Mouse (Mus musculus) limb, embryonic 12.5 days (tissue): ENCODE measurements around the gene St3gal3. TPM values are rescaled to one million over a fixed set of nuclear protein-coding genes. Genes with fewer than 3 reads are reported as not detected.

Experiments
- ATAC-seq: fragments of 200-750 bp; cut with Nextera tagmentation; 2 replicates; pipeline ENCODE4 v1.8.0; 2017; ENCODE audit warnings: low read depth, moderate TSS enrichment; ENCODE audit not compliant: insufficient number of reproducible peaks, insufficient read depth, low FRiP score, low TSS enrichment
- H3K27ac ChIP-seq: fragments of 300-500 bp; sonication (generic); 2 replicates; pipeline ENCODE4 v1.5.1; 2016; ENCODE audit warnings: mild to moderate bottlenecking, moderate library complexity
- H3K27me3 ChIP-seq: fragments of 300-500 bp; sonication (generic); 2 replicates; pipeline ENCODE4 v1.6.1; 2016; ENCODE audit warnings: mild to moderate bottlenecking, moderate library complexity
- H3K36me3 ChIP-seq: fragments of 300-500 bp; sonication (generic); 2 replicates; pipeline ENCODE4 v1.6.1; 2016; ENCODE audit warnings: mild to moderate bottlenecking, moderate library complexity
- H3K4me1 ChIP-seq: fragments of 300-500 bp; sonication (generic); replicated peaks from 2 replicates; pipeline ENCODE4 v1.6.1; 2016
- H3K4me2 ChIP-seq: fragments of 300-500 bp; sonication (generic); 2 replicates; pipeline ENCODE4 v1.6.1; 2016; ENCODE audit warnings: mild to moderate bottlenecking, moderate library complexity
- H3K4me3 ChIP-seq: fragments of 300-500 bp; sonication (generic); replicated peaks from 2 replicates; pipeline ENCODE4 v1.5.1; 2016; ENCODE audit warnings: mild to moderate bottlenecking
- H3K9ac ChIP-seq: fragments of 300-500 bp; sonication (generic); replicated peaks from 2 replicates; pipeline ENCODE4 v1.6.1; 2016; ENCODE audit warnings: mild to moderate bottlenecking, moderate library complexity
- H3K9me3 ChIP-seq: fragments of 300-500 bp; sonication (generic); 2 replicates; pipeline ENCODE4 v1.6.1; 2016; ENCODE audit warnings: mild to moderate bottlenecking, moderate library complexity
- WGBS: fragments of 180-500 bp; shearing (Covaris S2); methylation state at CpG from one replicate; pipeline ENCODE4 v1.1.7; 2016; 5-methylcytosine and 5-hydroxymethylcytosine counted together
- polyA plus RNA-seq: library from polyadenylated mRNA; unstranded; fragments of >200 nt; fragmentation: Nextera tagmentation; extraction: Ambion mirVana; gene quantifications from 2 replicates; pipeline ENCODE4 v1.2.1, GENCODE M21; 2016

The St3gal3 gene
- polyA plus RNA-seq, 1 experiment from 2014 or later, result 12.1 TPM

DNA sequence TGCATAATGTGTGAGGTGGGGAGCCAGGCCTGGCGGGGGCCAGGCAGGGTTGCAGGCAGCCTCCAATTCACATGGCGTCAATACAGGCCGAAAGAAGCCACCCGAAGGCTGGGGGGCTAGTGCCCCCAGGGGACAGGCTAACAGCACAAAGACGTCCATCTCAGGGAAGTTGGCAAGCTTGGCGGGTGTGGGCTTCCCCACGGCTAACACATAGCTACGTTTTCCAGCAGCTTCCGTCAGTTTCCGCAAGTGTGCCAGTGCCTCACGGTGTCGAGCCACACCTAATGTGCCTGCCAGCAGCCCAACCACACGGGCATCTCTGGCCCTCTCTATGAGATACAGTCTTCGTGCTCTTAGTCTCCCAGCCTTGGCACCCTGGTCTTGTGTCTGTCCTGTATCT, 244.7 kb downstream of the St3gal3 start:
- H3K9ac ChIP-seq, result no peak overlapping the region
- no peak overlapping the region for H3K4me2 ChIP-seq
- no peak overlapping the region for H3K4me3 ChIP-seq
- peaks cover 35% of the 10 kb centered on the region for H3K36me3 ChIP-seq
- no peaks in the 10 kb centered on the region for H3K27me3 ChIP-seq
- 88% methylated on average over 14 of the region's 14 CpGs for WGBS
- peaks cover 24% of the 10 kb centered on the region for H3K4me1 ChIP-seq
- H3K9me3 ChIP-seq, result no peaks in the 10 kb centered on the region
- no peak overlapping the region for H3K27ac ChIP-seq
- ATAC-seq, result no peak

DNA sequence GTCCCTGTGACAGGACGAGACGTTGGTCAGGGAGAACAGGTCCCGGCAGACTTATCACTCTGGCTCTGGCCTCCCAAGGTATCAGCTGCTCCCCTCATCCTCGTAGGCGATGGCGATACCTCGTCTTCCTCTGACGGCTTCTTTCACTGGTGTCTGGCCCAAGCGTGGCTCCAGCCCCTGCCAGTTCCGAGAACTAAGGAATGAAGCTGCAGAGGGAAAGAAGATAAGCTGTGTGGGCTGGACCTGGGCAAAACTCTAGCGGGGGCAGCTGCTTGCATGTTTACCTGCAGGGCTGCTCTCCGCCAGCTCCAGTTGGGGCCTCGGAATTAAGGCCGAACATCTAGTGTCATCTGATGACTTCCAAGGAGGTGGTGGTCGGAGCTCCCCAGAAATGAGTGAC, 245.2 kb downstream of the St3gal3 start:
- peaks cover 24% of the 10 kb centered on the region for H3K4me1 ChIP-seq
- no peak overlapping the region for H3K9ac ChIP-seq
- no peak overlapping the region for H3K27ac ChIP-seq
- H3K27me3 ChIP-seq, result no peaks in the 10 kb centered on the region
- ATAC-seq, result no peak
- peaks cover 35% of the 10 kb centered on the region for H3K36me3 ChIP-seq
- WGBS, result 91% methylated on average over 15 of the region's 15 CpGs
- no peaks in the 10 kb centered on the region for H3K9me3 ChIP-seq
- no peak overlapping the region for H3K4me3 ChIP-seq
- no peak overlapping the region for H3K4me2 ChIP-seq

DNA sequence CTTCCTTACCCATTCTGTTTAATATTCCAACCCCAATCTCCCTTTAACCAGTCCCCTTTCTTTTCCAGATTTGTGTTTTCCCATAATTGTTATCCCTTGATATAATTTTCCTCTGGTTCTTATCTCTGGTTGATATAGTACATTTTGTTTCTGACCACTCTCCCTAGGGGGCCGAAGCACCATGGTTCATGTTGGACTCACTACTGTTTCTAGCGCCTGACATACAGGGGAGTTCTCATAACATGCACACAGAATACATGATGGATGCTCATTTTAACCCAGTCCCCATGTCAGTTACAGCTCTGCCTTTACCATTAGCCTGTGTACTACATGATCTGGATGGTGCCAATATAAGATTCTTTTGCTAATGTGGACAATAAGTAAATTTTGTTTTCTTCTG, 246.8 kb downstream of the St3gal3 start:
- Histone ChIP-seq H3K9me3 (no peaks in the 10 kb centered on the region), H3K4me2 (peak overlapping the region; percentile 90), H3K27me3 (no peaks in the 10 kb centered on the region), H3K9ac (no peak overlapping the region), H3K4me3 (no peak overlapping the region; the same call in 1 of the 2 replicates), H3K27ac (no peak overlapping the region), H3K36me3 (peaks cover 32% of the 10 kb centered on the region), H3K4me1 (peaks cover 33% of the 10 kb centered on the region)
- 72% methylated on average over 2 of the region's 2 CpGs for WGBS
- ATAC-seq, result no peak

GRCm38 (mm10) chr4:117887133-117887532, 247.6 kb downstream of the St3gal3 start, which contains the start of gene Atp6v0b:
Gene Atp6v0b (minus strand): TSS chr4:117887333.
- H3K4me3 ChIP-seq, result peak within 1 kb of the TSS; percentile 90
- ATAC-seq, result peak; percentile 82
- H3K9ac ChIP-seq, result peak within 1 kb of the TSS; percentile 76
- WGBS, result 0% methylated on average over 37 of the region's 37 CpGs
- H3K4me2 ChIP-seq, result peak within 1 kb of the TSS; percentile 90
- H3K9me3 ChIP-seq, result no peaks in the 10 kb centered on the region
- no peaks in the 10 kb centered on the region for H3K27me3 ChIP-seq
- 0 out of 2 replicates have a peak within 1 kb of the TSS, but pooled peaks have one; percentile 53 for H3K27ac ChIP-seq
- peaks cover 37% of the 10 kb centered on the region for H3K4me1 ChIP-seq
- H3K36me3 ChIP-seq, result peaks cover 32% of the 10 kb centered on the region

DNA sequence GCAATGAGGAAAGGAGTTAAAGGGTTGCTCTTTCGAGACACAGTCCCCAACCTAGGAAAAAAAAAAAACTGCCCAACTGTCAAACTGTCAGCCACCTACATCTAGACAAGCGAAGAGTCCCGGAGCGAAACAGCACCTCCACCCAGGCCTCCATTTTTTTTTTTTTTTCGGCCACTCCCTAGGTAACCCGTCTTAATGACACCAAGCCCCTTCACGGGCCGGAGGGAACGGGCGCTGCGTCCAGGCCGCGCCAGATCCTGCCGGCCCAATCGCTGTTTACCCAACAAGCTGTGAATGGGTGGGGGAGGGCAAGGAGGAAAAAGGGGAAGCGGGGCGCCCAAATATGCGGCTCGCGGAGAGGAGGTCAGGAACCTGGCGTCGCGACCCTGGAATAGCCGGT, 248.1 kb downstream of the St3gal3 start:
- no peaks in the 10 kb centered on the region for H3K9me3 ChIP-seq
- peaks cover 40% of the 10 kb centered on the region for H3K4me1 ChIP-seq
- H3K36me3 ChIP-seq, result peaks cover 33% of the 10 kb centered on the region

DNA sequence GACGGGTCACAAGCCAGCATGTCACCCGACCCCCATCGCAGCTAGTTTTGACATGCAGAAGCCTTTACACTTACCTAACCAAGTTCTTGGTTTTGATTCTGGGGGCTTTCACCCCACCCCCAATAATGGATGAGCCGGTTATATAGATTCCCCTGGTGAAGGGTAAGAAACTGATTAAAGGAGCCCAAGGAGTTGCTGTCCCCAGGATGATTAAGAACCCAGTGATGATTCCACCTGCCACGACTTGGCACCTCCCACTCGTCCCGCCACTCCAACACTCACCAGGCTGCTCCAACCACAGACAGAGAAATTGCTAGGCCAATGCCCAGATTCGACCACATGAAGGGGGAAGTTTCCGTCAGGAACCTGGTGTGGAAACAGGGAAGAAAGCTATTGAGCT, 248.7 kb downstream of the St3gal3 start:
- no peaks in the 10 kb centered on the region for H3K27me3 ChIP-seq
- no peak for ATAC-seq
- peak overlapping the region; percentile 90 for H3K4me2 ChIP-seq
- H3K4me1 ChIP-seq, result peaks cover 39% of the 10 kb centered on the region
- H3K27ac ChIP-seq, result no peak overlapping the region
- no peaks in the 10 kb centered on the region for H3K9me3 ChIP-seq
- H3K4me3 ChIP-seq, result peak overlapping the region; percentile 90
- H3K36me3 ChIP-seq, result peaks cover 40% of the 10 kb centered on the region
- 84% methylated on average over 9 of the region's 9 CpGs for WGBS
- no peak overlapping the region; the same call in 1 of the 2 replicates for H3K9ac ChIP-seq

More for the DNA sequence above, 248.1 kb downstream of the St3gal3 start:
- 3% methylated on average over 24 of the region's 24 CpGs for WGBS
- Histone ChIP-seq H3K4me2 (peak overlapping the region; percentile 90), H3K27me3 (no peaks in the 10 kb centered on the region), H3K4me3 (peak overlapping the region; percentile 90), H3K9ac (peak overlapping the region; percentile 76), H3K27ac (0 out of 2 replicates have a peak overlapping the region, but pooled peaks have one; percentile 53)
- ATAC-seq, result no peak

- Histone ChIP-seq H3K4me1 (peaks cover 35% of the 10 kb centered on the region), H3K4me2 (no peak overlapping the region), H3K4me3 (no peak overlapping the region), H3K36me3 (peaks cover 47% of the 10 kb centered on the region), H3K9ac (no peak overlapping the region), H3K9me3 (no peaks in the 10 kb centered on the region), H3K27ac (no peak overlapping the region), H3K27me3 (no peaks in the 10 kb centered on the region)
- WGBS, result 93% methylated on average over 10 of the region's 10 CpGs
- no peak for ATAC-seq
Measured at GRCm38 (mm10) chr4:117885093-117885492, 249.6 kb downstream of the St3gal3 start.

DNA sequence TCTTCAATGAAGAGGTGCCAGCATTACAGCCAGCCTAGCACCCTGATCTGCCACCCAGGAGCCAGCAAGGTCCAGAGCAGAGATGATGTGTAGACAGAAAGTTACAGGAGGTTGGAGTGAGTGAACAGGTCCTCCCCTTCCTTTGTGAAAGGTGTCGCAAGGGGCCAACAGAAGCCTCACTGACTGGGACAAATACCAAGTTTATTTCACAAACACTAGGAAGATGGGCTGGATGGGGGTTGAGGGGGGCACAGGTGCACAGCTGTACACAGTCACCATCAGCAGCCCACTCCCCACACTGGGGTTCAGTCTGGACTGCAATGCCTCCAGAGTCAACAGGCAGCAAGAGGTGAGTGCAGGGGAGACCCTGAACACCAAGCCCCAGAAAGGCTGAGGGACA, 250.6 kb downstream of the St3gal3 start:
- H3K4me3 ChIP-seq, result peak overlapping the region; percentile 84
- H3K36me3 ChIP-seq, result peaks cover 47% of the 10 kb centered on the region
- no peaks in the 10 kb centered on the region for H3K9me3 ChIP-seq
- no peak overlapping the region for H3K27ac ChIP-seq
- no peaks in the 10 kb centered on the region for H3K27me3 ChIP-seq
- H3K4me1 ChIP-seq, result peaks cover 35% of the 10 kb centered on the region
- ATAC-seq, result no peak
- peak overlapping the region; percentile 95; the same call in 1 of the 2 replicates for H3K9ac ChIP-seq
- 92% methylated on average over 1 of the region's 1 CpGs for WGBS
- H3K4me2 ChIP-seq, result peak overlapping the region; percentile 86

- H3K9me3 ChIP-seq, result no peaks in the 10 kb centered on the region
- peaks cover 51% of the 10 kb centered on the region for H3K36me3 ChIP-seq
- peak within 1 kb of the TSS; percentile 86 for H3K4me2 ChIP-seq
- peak within 1 kb of the TSS; percentile 83 for H3K27ac ChIP-seq
- peak within 1 kb of the TSS; percentile 95 for H3K9ac ChIP-seq
- WGBS, result 1% methylated on average over 80 of the region's 103 CpGs
- H3K27me3 ChIP-seq, result no peaks in the 10 kb centered on the region
- peak; percentile 53 for ATAC-seq
- peak within 1 kb of the TSS; percentile 84 for H3K4me3 ChIP-seq
- H3K4me1 ChIP-seq, result peaks cover 35% of the 10 kb centered on the region
Measured at GRCm38 (mm10) chr4:117882701-117883691, 251.7 kb downstream of the St3gal3 start, which contains the start of gene B4galt2. Gene B4galt2 (minus strand): TSS chr4:117883487.
